Mouse (Mus musculus) kidney, adult 11 months (tissue): ENCODE measurements around the gene Dab2.

Source experiments
- DNase-seq: peaks from one replicate; pipeline ENCODE4 v3.0.0; 2022

Gene Dab2

GRCm38 (mm10) chr15:6326011-6326410 is 26.4 kb downstream of the Dab2 start:
- no peak for DNase-seq

- no peak for DNase-seq
These were observed 31.8 kb downstream of the Dab2 start for GRCm38 (mm10) chr15:6331380-6331779.

DNA sequence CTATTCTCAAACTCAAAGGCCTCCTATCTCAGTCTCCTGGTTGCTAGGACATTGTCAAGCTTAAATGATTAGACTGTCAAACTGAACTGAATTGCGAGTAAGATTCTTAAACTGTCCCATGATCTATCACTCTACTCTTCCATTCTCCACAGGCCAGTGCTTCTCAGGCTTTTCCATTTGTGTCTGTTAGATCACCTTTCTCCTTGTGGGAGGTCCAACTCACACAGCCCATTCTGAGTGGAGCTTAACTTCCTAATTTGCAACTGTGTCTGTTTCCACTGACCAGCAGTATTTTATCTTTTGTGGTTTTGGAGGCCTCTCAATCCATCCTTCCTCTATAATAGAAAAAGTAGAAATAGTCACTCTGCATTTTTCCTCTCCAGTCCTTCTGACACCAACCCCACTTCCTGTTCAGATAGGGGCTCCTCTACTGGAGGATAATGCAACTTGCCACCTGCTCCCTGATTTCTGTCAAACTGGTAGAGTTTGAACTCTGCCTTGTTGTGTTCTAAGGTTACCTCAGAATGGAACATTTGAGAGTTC is 35.1 kb downstream of the Dab2 start:
- no peak for DNase-seq

DNA sequence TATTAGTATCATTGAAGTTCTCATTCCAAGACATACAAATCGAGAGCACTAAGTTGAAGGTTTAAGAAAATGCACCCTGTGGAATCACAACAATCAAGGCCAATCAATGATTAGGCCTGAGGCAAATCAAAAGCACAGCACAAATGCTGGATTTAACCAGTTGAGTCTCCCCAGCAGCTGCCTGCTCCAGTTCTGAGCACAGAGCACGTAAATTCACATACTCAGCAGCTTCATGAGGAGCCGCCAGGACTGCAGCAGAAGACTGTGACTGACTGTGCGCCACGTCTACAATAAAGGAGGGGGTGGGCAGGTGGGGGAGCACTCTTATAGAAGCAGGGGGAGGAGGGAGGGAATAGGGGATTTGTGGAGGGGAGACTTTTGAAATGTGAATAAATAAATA is 40.2 kb downstream of the Dab2 start:
- DNase-seq = no peak

GRCm38 (mm10) chr15:6340347-6340746 is 40.8 kb downstream of the Dab2 start:
- DNase-seq = no peak

- no peak for DNase-seq
These were observed 41.8 kb downstream of the Dab2 start for GRCm38 (mm10) chr15:6341427-6341826.

- DNase-seq = peak; percentile 55
These were observed 54.3 kb downstream of the Dab2 start for GRCm38 (mm10) chr15:6353901-6354300.

- no peak for DNase-seq
These were observed 60.3 kb downstream of the Dab2 start for GRCm38 (mm10) chr15:6359859-6360258.

DNA sequence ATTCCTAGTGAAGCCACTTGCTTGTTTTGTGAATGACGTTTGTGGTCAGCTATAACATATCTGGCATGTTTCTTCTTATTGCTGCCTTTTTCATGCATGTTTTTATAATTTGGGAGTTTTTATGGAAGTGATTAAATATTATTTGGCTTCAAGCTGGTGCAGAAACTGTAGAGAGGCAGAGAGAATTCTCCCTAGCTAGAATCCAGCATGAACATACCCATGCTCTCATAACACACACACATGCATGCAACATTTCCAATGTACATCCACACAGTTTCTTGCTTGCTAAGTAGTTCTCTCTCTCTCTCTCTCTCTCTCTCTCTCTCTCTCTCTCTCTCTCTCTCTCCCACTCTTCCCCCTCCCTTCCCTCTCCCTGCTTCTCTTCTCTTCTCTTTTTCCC is 70.4 kb downstream of the Dab2 start:
- no peak for DNase-seq

DNA sequence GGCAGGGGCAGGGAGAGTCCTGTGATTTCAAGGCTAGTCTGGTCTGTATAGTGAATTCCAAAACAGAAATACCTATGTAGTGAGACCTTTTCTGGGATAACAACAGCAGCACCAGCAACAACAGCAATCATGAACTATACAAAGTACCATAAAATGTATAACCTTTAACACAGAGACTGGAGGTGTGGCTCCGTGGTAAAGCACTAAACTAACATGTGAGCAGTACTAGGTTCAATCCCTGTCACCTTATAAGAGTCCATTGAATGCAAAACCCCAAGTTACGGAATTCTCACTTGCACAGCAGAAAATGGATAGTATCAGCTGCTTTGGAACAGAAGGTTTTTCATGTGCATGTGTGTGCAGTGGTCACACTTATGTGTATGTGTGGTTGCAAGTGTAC is 71.9 kb downstream of the Dab2 start:
- DNase-seq = no peak

DNA sequence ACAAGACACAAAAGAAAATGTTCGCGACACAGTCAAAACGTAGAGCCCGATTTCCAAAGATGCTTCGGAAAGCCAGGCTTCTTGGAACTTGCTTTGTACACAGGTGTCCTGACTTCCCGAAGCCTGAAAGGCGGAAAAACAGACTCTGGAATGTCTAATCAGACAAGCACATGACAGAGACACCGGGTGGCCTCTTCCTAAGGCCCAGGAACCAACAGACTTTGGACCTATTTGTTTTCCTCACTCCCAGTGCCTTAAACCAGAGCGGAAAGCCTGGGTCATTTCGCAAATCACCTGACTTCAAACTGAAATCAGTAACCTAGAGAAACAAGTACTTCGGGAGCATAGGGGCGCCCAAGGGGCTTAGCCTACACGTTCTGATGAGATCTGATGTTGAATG is 75.4 kb downstream of the Dab2 start:
- peak; percentile 83 for DNase-seq

DNA sequence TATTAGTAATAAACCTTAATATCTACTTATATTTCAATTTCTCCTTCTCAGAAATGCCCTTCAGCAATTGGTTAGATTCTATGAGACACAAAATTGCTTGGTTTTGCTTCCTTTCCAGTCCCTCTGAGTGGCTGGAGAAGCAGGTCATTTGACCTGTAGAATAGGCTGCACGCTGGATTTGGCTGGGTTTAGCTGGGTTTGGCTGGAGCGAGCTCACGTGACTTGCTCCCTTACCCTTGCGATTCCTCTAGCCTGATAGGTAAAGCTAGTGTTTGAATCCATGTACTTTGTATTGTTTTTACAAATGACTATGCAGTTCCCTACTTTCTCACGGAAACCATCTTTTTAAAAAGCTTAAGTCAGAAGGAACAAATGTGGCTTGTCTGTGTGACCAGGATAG is 76.4 kb downstream of the Dab2 start:
- peak; percentile 63 for DNase-seq

DNA sequence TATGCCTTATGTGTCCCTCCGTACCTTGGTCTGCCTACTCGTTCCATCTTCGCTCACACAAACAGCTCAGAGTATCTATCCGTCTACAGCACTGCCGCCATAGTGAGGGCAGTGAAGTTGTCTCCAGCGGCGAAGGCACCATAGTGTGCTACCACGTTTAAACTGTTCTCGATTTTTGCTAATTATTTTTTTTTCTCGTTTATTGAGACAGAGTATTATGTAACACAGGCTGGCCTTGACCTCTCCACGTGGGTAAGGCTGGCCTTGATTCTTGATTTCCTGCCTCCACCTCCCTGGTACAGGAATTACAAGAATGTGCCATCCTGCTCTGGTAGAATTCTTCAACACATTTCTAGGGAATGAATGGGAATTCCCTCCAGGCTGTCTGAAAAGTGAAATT is 77.2 kb downstream of the Dab2 start:
- DNase-seq = no peak

- DNase-seq = peak; percentile 24
These were observed 84.4 kb downstream of the Dab2 start for GRCm38 (mm10) chr15:6384027-6384426.

DNA sequence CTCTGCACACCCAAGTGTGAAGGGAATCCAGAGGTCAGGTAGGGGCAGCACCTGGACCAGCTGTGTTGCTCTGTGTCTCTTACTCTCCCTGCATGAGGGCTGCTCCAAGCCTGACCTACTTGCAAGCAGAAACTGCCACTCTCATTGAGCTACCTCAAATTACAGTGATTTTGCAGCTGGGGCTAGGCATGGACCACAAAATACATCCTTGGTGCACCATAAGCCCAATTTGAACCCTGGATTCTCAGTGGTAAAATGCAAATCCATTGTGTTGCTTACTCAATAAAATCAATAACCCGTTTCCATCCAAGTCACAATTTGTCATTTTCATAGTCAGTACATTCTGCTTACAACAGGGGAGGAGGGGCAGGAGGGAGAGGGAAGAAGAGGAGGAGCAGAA is 85.7 kb downstream of the Dab2 start:
- DNase-seq = no peak

DNA sequence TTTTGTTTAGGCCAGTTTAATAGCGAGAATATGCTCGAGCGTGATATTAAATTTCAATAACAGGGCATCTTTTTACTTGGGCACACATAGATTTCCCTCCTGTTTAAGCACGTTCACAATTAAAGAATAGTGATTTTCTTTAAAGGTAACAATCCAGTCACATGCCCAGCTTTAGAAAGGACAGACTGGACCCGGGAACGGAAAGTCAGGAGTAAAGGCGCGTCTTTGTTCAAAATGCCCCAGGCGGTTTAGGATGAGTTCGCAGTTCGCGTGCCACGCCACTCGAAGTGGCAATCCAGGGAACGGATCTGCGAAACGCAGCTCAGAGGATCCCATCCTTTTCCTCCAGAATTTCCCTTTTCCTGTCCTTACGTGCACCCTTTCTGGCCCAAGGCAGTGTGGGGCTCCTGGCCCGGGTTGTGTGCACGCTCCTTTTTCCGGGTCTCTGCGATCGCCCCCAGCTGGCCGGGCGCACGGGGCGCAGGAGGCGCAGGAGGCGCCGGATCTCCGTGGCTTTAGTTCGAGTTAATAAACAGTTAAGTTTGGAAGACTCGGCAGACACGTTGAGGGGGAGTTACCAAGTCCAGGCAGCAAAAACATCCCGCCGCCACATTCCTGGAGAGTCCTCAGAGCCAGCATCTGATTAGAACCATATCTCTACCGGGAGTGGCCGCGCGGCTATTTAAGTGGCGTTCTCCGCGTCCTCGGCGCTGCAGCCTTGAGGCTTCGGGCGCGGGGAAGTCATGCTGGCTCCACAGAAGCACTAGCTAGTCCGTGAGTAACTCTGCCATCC is 86.8 kb downstream of the Dab2 start:
- peak; percentile 93 for DNase-seq

DNA sequence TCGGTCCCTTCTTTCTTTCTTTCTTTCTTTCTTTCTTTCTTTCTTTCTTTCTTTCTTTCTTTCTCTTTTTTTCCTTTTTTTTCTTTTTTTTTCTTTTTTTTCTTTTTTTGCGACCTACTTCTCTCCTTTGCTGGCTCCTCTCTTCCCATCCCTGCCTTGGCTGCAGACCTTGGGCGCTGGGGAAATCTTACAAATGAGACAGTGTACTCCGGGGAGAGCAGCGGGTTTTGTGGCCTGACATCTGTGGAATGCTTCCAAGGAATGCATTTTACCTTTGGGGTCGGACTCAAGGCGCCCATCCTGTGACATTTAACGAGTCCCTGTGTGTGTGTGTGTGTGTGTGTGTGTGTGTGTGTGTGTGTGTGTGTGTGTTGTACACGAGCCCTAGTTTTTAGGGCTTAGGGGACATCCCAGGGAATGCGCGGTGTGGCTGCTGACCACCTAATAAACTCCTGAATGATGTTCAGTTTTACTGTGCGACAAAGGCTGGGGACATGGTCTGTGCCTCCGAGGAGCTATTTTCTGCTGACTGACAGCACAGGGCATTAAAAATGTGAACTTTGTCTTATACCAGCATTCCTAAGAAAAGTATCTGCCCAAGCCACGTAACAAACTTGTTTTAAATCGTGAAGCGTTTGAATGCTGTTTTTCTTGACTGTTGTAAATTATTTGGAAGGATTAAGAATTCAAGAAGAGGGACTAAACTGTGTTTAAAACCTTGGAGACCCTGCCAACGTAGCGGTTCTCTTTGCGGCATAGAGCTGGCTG is 87.6 kb downstream of the Dab2 start:
- DNase-seq = no peak

- no peak for DNase-seq
These were observed 88.1 kb downstream of the Dab2 start for GRCm38 (mm10) chr15:6387729-6388070.

GRCm38 (mm10) chr15:6388146-6388545 is 88.6 kb downstream of the Dab2 start:
- DNase-seq = no peak

DNA sequence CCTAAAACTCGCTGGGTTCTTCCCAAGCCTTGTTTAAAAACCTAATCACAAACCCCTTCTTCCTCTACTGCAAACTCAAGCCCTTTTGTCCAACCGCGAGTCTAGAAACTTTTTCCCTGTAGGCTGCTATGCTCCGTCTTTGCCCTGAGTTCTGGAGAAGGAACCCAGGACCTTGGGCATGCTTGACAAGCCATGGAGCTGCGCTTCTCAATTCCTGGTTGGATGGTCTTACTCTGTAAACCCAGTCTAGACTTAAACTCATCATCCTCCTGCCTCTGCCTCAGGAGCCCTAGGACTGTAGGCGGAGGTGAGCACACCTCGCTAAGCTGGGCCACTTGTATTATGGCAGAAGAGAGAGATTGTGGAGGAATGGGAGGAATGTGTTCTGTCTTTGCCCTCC is 89.0 kb downstream of the Dab2 start:
- DNase-seq = no peak

- DNase-seq = no peak
These were observed 90.5 kb downstream of the Dab2 start for GRCm38 (mm10) chr15:6390106-6390505.

DNA sequence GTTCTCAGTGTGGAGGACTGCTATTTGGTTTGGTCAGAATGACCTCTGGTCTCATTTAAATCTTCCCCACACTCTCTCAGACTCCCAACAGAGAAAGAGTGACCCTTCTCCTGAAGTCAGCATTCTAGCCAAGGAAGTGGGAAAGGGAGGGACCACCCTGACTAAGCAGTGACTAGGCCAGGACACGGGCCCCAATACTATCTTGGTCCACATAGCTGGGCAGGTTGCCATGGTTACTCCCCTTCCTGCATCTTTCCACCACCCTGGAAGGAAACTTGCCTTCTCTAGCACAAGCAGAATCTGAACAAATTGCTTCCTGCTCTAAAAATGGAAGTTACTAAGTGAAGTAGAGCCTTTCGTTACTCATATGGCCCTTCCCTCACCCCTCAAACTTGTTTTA is 91.1 kb downstream of the Dab2 start:
- peak; percentile 75 for DNase-seq

GRCm38 (mm10) chr15:6391886-6392285 is 92.3 kb downstream of the Dab2 start:
- no peak for DNase-seq

DNA sequence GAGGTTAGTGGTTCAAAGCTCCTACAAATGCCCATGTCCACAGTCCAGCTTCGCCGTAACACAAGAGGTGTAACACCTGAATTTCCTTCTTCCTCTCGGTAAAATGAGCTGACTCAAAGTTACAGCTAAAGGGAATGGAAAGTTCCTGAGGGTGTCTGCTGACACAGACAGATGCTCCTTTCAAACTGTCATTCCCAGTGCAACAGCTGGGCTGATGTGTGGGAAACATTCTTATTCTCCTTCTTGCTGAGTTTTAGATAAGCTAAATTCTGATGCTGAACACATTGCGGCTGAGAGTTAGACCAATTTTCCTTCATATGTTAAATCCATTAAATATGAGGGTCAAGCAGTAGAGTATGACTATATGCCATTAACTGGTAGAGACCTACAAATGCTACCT is 94.0 kb downstream of the Dab2 start:
- DNase-seq = no peak
